Mouse (Mus musculus): ENCODE data around the gene Dot1l. TPM values are rescaled to one million over a fixed set of nuclear protein-coding genes. Genes with fewer than 3 reads are reported as not detected.

Dot1l gene
- polyA plus RNA-seq, 1 experiment, result 46.2 TPM

DNA sequence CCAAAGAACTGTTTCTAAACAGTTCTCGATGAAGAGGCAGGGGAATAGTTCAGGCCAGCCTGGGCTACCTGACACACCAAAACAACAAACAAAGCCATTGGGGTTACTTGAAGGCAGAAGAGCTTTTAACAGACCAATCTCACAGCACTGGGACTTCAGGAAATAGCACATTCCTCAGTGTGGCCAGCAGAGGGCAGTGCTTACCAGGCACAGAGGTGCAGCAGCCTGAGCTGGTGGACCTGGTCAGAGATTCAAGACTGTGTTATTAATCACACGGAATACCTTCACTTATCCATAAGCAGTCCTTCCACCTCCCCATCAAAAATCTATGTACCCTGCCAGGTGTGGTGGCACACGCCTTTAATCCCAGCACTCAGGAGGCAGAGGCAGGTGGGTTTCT is 7.6 kb upstream of the Dot1l start:
- no peaks in the 10 kb centered on the region for H3K36me3 ChIP-seq (ENCODE audit: control insufficient read depth, insufficient read depth, low read length)
- H3K4me3 ChIP-seq (ENCODE audit: extremely low read depth, insufficient read depth, insufficient read length), result no peak overlapping the region
- peak; percentile 57 to 78 for DNase-seq (ENCODE audit: low read depth in 1 of 2, low spot score in 2 of 2)
- 5% methylated on average over 3 of the region's 3 CpGs for WGBS
- H3K27me3 ChIP-seq (ENCODE audit: control insufficient read depth, insufficient read depth, low read length), result no peaks in the 10 kb centered on the region
- TF ChIP-seq CTCF (IDR thresholded peaks at IDR 0.05; ENCODE audit: extremely low read depth, insufficient read depth, insufficient read length, insufficient replicate concordance) (peak; percentile 96; the same call in 1 of the 2 replicates), POLR2A (IDR thresholded peaks at IDR 0.05; ENCODE audit: low read depth, low read length) (no peak)
- peaks cover 13% of the 10 kb centered on the region; the same call in 1 of the 2 replicates for H3K4me1 ChIP-seq (ENCODE audit: control insufficient read depth, insufficient read depth, insufficient read length)
- H3K27ac ChIP-seq (ENCODE audit: insufficient read depth, low read length), result no peak overlapping the region

DNA sequence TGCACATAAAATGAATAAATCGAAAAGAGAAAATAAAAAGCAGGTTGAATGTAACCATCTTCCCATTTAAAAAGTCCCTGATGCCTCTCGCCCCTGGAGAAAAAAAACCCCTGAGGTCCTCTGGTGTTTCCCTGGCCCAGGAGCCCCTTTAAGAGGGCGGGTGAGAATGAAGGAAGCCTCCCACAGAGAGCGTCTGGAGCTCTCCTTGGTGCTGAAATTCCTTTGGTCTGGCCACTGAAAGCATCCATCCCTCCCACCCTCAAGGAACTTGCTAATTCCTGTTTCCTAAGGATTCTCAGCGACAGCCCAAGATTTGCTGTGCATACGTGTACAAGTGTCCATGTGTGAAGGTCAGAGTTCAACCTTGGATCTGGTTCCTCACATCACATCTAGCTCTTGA is 6.4 kb upstream of the Dot1l start:
- H3K27ac ChIP-seq (ENCODE audit: insufficient read depth, low read length), result no peak overlapping the region
- H3K4me3 ChIP-seq (ENCODE audit: extremely low read depth, insufficient read depth, insufficient read length), result no peak overlapping the region
- TF ChIP-seq POLR2A (IDR thresholded peaks at IDR 0.05; ENCODE audit: low read depth, low read length) (no peak), CTCF (IDR thresholded peaks at IDR 0.05; ENCODE audit: extremely low read depth, insufficient read depth, insufficient read length, insufficient replicate concordance) (no peak)
- H3K4me1 ChIP-seq (ENCODE audit: control insufficient read depth, insufficient read depth, insufficient read length), result peaks cover 11% of the 10 kb centered on the region; the same call in 1 of the 2 replicates
- H3K27me3 ChIP-seq (ENCODE audit: control insufficient read depth, insufficient read depth, low read length), result no peaks in the 10 kb centered on the region
- 19% methylated on average over 6 of the region's 6 CpGs for WGBS
- no peaks in the 10 kb centered on the region for H3K36me3 ChIP-seq (ENCODE audit: control insufficient read depth, insufficient read depth, low read length)
- peak in 1 of 2 experiments; percentile 31 for DNase-seq (ENCODE audit: low read depth in 1 of 2, low spot score in 2 of 2)

DNA sequence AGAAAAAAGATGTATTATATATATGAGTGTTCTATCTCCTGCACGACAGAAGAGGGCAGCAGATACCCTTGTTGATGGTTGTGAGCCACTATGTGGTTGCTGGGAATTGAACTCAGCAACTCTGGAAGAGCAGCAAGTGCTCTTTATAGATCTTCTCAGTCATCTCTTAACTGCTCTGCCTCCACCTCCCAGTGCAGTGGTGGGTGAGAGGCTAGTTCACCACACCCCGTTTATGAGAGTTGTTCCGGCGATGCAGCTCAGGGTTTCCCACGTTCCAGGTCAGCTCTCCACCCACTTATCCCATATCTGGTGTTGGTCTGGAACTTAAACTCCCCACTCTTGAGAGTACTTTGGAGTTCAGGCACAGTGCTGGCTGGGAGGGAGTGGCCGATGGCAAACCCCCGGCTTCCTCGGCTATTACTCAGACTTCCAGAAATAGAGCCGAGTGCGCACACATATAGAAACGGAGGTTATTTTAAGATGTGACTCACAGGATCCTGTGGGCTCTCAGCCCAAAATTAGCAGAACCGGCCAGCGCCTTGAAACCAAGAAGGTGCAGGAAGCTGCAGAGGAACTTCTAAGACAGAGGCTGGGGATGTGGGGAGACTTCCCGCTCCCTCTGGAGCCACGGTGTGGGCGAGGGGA is 3.7 kb upstream of the Dot1l start:
- under 1% methylated on average over 16 of the region's 16 CpGs for WGBS
- DNase-seq (ENCODE audit: low read depth in 1 of 2, low spot score in 2 of 2), result peak; percentile 22 to 64
- peaks cover 15% of the 10 kb centered on the region; the same call in 1 of the 2 replicates for H3K4me1 ChIP-seq (ENCODE audit: control insufficient read depth, insufficient read depth, insufficient read length)
- peak; percentile 28; the same call in 1 of the 2 replicates for TF ChIP-seq CTCF (IDR thresholded peaks at IDR 0.05; ENCODE audit: extremely low read depth, insufficient read depth, insufficient read length, insufficient replicate concordance)
- no peak for TF ChIP-seq POLR2A (IDR thresholded peaks at IDR 0.05; ENCODE audit: low read depth, low read length)
- peak overlapping the region; percentile 20 for H3K27ac ChIP-seq (ENCODE audit: insufficient read depth, low read length)
- no peaks in the 10 kb centered on the region for H3K27me3 ChIP-seq (ENCODE audit: control insufficient read depth, insufficient read depth, low read length)
- no peaks in the 10 kb centered on the region for H3K36me3 ChIP-seq (ENCODE audit: control insufficient read depth, insufficient read depth, low read length)
- H3K4me3 ChIP-seq (ENCODE audit: extremely low read depth, insufficient read depth, insufficient read length), result no peak overlapping the region

DNA sequence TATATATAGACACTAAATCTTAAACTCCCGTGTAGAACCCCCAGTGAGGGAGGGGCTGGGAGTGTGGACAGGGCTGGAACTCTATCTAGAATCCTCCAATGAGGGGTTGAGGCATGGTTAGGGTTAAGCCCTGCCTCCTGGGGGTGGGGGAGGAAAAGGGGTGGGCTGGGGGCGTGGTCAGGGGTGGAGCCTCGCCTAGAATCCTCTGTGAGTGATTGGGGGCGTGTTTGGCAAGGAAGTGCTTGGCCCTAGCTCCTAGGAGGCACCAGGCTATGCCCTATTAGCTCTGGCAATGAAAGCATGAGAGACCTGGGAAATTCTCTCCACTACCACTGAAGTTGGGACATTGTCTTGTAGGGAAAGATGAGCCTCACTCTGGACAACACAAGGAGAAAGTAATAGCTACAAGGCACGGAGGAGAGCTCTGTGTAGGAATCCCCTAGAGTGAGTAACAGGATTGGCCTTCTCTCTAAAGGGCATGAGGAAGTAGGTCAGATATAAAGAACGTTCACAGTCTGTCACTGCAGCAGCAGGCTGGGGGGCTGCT is 2.9 kb upstream of the Dot1l start:
- H3K4me1 ChIP-seq (ENCODE audit: control insufficient read depth, insufficient read depth, insufficient read length), result peaks cover 23% of the 10 kb centered on the region; the same call in 1 of the 2 replicates
- no peaks in the 10 kb centered on the region for H3K36me3 ChIP-seq (ENCODE audit: control insufficient read depth, insufficient read depth, low read length)
- H3K27me3 ChIP-seq (ENCODE audit: control insufficient read depth, insufficient read depth, low read length), result no peaks in the 10 kb centered on the region
- no peak overlapping the region for H3K4me3 ChIP-seq (ENCODE audit: extremely low read depth, insufficient read depth, insufficient read length)
- DNase-seq (ENCODE audit: low read depth in 1 of 2, low spot score in 2 of 2), result peak in 1 of 2 experiments; percentile 44
- peak overlapping the region; percentile 20; the same call in 1 of the 2 replicates for H3K27ac ChIP-seq (ENCODE audit: insufficient read depth, low read length)
- WGBS, result 3% methylated on average over 6 of the region's 6 CpGs
- TF ChIP-seq CTCF (IDR thresholded peaks at IDR 0.05; ENCODE audit: extremely low read depth, insufficient read depth, insufficient read length, insufficient replicate concordance) (no peak), POLR2A (IDR thresholded peaks at IDR 0.05; ENCODE audit: low read depth, low read length) (no peak)

DNA sequence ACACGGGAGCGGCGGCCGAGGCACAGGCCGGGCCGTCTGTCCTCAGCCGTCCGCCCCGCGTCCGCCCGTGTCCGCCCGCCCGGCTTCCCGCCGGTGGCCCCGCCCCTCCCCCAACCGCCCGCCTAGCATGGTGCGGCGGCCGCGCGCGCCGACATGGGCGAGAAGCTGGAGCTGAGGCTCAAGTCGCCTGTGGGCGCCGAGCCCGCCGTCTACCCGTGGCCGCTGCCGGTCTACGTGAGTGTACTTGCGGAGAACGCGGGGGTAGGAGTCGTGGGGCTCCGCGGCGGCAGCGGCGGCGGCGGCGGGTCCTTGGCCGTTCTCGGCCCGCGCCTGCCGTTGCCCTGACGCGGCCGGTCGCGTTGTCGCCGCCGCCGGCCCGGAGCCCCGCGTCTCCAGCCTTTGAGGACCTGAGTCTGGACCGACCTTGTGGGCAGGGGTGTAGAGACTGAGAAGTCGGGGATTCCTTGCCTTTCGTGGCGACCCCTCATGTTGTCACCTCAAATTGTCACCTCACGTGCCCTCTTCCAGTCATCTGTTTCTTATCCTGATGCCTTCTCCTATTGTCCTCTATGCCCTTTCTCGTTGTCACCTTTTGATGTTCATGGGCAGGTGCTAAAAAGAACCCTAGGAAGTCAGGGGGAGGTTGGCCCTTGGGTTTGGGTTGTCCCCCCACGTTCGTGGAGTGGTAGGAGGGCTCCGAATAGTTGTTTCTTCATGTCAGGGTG is 447 bp downstream of the Dot1l start:
- peak overlapping the region; percentile 62 for H3K27ac ChIP-seq (ENCODE audit: insufficient read depth, low read length)
- TF ChIP-seq CTCF (IDR thresholded peaks at IDR 0.05; ENCODE audit: extremely low read depth, insufficient read depth, insufficient read length, insufficient replicate concordance) (no peak), POLR2A (IDR thresholded peaks at IDR 0.05; ENCODE audit: low read depth, low read length) (no peak)
- no peaks in the 10 kb centered on the region for H3K27me3 ChIP-seq (ENCODE audit: control insufficient read depth, insufficient read depth, low read length)
- H3K36me3 ChIP-seq (ENCODE audit: control insufficient read depth, insufficient read depth, low read length), result no peaks in the 10 kb centered on the region
- under 1% methylated on average over 72 of the region's 75 CpGs for WGBS
- H3K4me1 ChIP-seq (ENCODE audit: control insufficient read depth, insufficient read depth, insufficient read length), result peaks cover 28% of the 10 kb centered on the region; the same call in 1 of the 2 replicates
- no peak for DNase-seq (ENCODE audit: low read depth in 1 of 2, low spot score in 2 of 2)
- peak overlapping the region; percentile 87 for H3K4me3 ChIP-seq (ENCODE audit: extremely low read depth, insufficient read depth, insufficient read length)

DNA sequence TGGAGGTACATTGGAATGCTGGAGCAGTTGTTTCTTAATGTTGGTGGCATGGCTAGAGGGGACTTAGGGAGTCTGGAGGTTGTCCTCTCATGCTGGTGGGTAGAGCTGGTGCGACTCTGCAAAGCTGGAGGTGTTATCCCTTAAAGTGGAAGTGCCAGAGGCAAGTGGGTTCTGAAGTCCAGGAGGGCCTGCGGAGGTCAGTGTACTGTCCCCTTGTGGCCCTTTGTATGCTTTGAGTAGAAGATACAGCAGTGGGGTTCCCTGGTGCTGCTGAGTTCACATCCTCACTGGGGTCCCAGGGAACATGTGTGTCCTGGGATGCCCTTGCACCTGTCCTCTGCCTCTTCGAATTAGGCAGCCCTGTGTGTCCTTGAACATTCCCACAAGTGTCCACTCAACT is 1.1 kb downstream of the Dot1l start:
- WGBS, result 35% methylated on average over 3 of the region's 3 CpGs
- no peak for DNase-seq (ENCODE audit: low read depth in 1 of 2, low spot score in 2 of 2)

More for the DNA sequence above, 1.1 kb downstream of the Dot1l start:
- no peaks in the 10 kb centered on the region for H3K27me3 ChIP-seq (ENCODE audit: control insufficient read depth, insufficient read depth, low read length)
- peaks cover 27% of the 10 kb centered on the region; the same call in 1 of the 2 replicates for H3K4me1 ChIP-seq (ENCODE audit: control insufficient read depth, insufficient read depth, insufficient read length)
- no peak for TF ChIP-seq CTCF (IDR thresholded peaks at IDR 0.05; ENCODE audit: extremely low read depth, insufficient read depth, insufficient read length, insufficient replicate concordance)
- TF ChIP-seq POLR2A (IDR thresholded peaks at IDR 0.05; ENCODE audit: low read depth, low read length), result no peak
- H3K27ac ChIP-seq (ENCODE audit: insufficient read depth, low read length), result no peak overlapping the region
- no peaks in the 10 kb centered on the region for H3K36me3 ChIP-seq (ENCODE audit: control insufficient read depth, insufficient read depth, low read length)
- peak overlapping the region; percentile 87; the same call in 1 of the 2 replicates for H3K4me3 ChIP-seq (ENCODE audit: extremely low read depth, insufficient read depth, insufficient read length)

Measured in spleen, adult 2 months (tissue).